Mouse (Mus musculus) testis, adult 2 months (tissue): ENCODE results near the gene Oxsm. TPM values are rescaled to one million over a fixed set of nuclear protein-coding genes. Genes with fewer than 3 reads are reported as not detected.

ENCODE experiments used
- H3K27ac ChIP-seq: fragments of 200-500 bp; 2 replicates; pipeline ENCODE4 v1.5.1; 2012; ENCODE audit warnings: low read depth, low read length; ENCODE audit not compliant: control insufficient read depth, insufficient read depth
- H3K27me3 ChIP-seq: fragments of 200-500 bp; 2 replicates; pipeline ENCODE4 v1.6.1; 2012; ENCODE audit warnings: mild to moderate bottlenecking, low read length, moderate library complexity; ENCODE audit not compliant: control insufficient read depth, insufficient read depth
- H3K36me3 ChIP-seq: fragments of 200-500 bp; 2 replicates; pipeline ENCODE4 v1.6.1; 2012; ENCODE audit warnings: mild to moderate bottlenecking, low read length; ENCODE audit not compliant: control insufficient read depth, insufficient read depth
- H3K4me1 ChIP-seq: fragments of 200-500 bp; 2 replicates; pipeline ENCODE4 v1.6.1; 2012; ENCODE audit warnings: low read length; ENCODE audit not compliant: control insufficient read depth, insufficient read depth
- H3K4me3 ChIP-seq: fragments of 200-500 bp; 2 replicates; pipeline ENCODE4 v1.5.1; 2012; ENCODE audit warnings: low read depth, mild to moderate bottlenecking, low read length, moderate library complexity, mixed read lengths; ENCODE audit not compliant: control insufficient read depth
- CTCF ChIP-seq: fragments of 200-500 bp; IDR thresholded peaks from 2 replicates; pipeline ENCODE4 v1.5.1; 2012; ENCODE audit warnings: low read depth, mild to moderate bottlenecking, inconsistent platforms, low read length, moderate library complexity; ENCODE audit not compliant: control insufficient read depth, insufficient read depth, insufficient replicate concordance
- POLR2A ChIP-seq: fragments of 200-500 bp; IDR thresholded peaks from 2 replicates; pipeline ENCODE4 v1.6.1; 2012; ENCODE audit warnings: low read depth, mild to moderate bottlenecking, inconsistent platforms, low read length, moderate library complexity; ENCODE audit not compliant: control insufficient read depth
- polyA plus RNA-seq: library from polyadenylated mRNA; depleted of rRNA; stranded (reverse); fragments of >200 nt; gene quantifications from 2 replicates; pipeline ENCODE4 v1.2.3, GENCODE M21; 2012

Oxsm gene
- polyA plus RNA-seq, 1 experiment, result 18.9 TPM

GRCm38 (mm10) chr14:16236466-16236865, 13.1 kb downstream of the Oxsm start:
- no peaks in the 10 kb centered on the region for H3K4me1 ChIP-seq
- no peak overlapping the region for H3K27ac ChIP-seq
- H3K27me3 ChIP-seq, result no peaks in the 10 kb centered on the region
- no peak for TF ChIP-seq POLR2A
- TF ChIP-seq CTCF, result no peak
- no peak overlapping the region for H3K4me3 ChIP-seq
- H3K36me3 ChIP-seq, result no peaks in the 10 kb centered on the region

DNA sequence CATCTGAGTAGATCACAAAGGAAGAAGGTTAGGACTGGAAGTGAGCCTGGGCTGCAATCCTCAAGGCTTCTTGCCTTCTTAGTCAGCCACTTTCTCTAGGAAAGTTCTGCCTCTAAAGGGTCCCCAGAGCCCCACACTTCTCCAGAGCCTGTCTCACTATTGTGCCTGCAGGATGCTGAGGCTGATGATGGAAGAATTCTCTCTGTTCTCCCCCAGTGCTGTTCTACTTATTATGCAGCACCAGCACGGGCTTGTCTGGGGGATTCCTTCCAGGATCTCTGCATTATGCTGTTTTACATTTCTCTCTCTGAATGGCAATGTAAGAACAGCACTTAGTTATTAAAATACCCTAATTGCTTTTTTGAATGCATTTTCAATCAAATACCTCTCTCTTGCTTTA, 16.1 kb downstream of the Oxsm start:
- TF ChIP-seq POLR2A, result no peak
- no peak for TF ChIP-seq CTCF
- Histone ChIP-seq H3K27me3 (no peaks in the 10 kb centered on the region), H3K27ac (no peak overlapping the region), H3K4me3 (no peak overlapping the region), H3K36me3 (no peaks in the 10 kb centered on the region), H3K4me1 (no peaks in the 10 kb centered on the region)

DNA sequence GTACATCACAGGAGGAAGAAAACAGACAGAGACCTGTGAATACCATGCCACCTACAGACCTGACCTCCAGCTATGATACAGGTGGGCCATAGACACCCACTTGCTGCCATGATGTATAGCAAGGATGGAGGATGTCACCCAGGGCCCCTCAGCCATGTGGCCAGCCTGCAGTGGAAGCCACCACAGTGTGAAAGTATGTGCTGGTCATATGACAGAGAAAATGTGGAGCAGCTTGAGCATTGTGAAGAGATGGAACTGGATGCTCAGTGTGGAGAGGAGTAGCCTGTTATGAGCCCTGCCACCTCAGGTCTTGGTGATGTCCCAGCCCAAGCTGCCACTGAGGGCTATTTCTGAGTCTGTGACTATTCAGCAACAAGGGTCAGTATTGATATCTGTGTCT, 19.0 kb downstream of the Oxsm start:
- no peak overlapping the region for H3K4me3 ChIP-seq
- no peak overlapping the region for H3K27ac ChIP-seq
- no peaks in the 10 kb centered on the region for H3K36me3 ChIP-seq
- no peaks in the 10 kb centered on the region for H3K4me1 ChIP-seq
- no peaks in the 10 kb centered on the region for H3K27me3 ChIP-seq
- no peak for TF ChIP-seq POLR2A
- TF ChIP-seq CTCF, result no peak

DNA sequence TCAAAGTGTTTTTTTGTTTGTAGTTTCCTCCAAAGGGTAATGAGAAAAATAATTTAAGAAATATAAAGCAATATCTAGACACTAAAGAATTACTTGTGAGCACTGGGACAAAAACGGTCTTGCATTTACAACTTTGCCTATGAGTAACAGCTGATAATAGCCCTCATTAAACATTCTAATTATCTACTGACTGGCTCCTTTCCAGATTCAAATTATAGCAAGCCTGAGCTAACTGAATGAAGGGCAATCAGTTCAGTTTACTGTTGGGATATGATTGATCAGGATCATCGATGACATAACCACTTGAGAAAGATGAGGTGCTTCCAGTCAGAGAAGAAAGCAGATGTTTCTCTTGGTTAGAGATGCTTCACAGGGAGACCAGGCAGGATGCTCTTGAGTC, 20.2 kb downstream of the Oxsm start:
- no peaks in the 10 kb centered on the region for H3K36me3 ChIP-seq
- H3K4me1 ChIP-seq, result no peaks in the 10 kb centered on the region
- no peak overlapping the region for H3K27ac ChIP-seq
- TF ChIP-seq POLR2A (no peak), CTCF (no peak)
- H3K4me3 ChIP-seq, result no peak overlapping the region
- no peaks in the 10 kb centered on the region for H3K27me3 ChIP-seq

- TF ChIP-seq CTCF (no peak), POLR2A (no peak)
- H3K27me3 ChIP-seq, result no peaks in the 10 kb centered on the region
- H3K27ac ChIP-seq, result no peak overlapping the region
- no peaks in the 10 kb centered on the region for H3K36me3 ChIP-seq
- no peak overlapping the region for H3K4me3 ChIP-seq
- H3K4me1 ChIP-seq, result no peaks in the 10 kb centered on the region
Measured at GRCm38 (mm10) chr14:16219015-16219414, 30.6 kb downstream of the Oxsm start.

DNA sequence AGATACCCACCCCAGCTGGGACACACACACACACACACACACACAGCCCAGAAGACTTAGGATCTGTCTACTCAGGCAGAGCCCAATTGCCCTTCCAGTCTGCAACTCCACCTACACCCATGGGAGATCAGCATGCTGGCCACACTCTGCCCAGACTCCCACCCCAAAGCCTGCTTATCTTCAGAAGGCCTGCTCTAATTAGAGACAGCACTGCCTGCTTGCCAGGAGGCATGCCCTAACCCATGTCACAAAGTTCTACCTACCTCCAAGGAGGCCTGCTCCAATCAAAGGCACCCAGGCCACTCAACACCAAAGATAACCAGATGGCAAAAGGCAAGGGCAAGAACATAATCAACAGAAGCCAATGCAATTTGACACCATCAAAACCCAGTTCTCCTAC, 41.9 kb downstream of the Oxsm start:
- H3K36me3 ChIP-seq, result no peaks in the 10 kb centered on the region
- no peak overlapping the region for H3K27ac ChIP-seq
- no peak overlapping the region for H3K4me3 ChIP-seq
- no peaks in the 10 kb centered on the region for H3K27me3 ChIP-seq
- H3K4me1 ChIP-seq, result no peaks in the 10 kb centered on the region
- no peak for TF ChIP-seq CTCF
- no peak for TF ChIP-seq POLR2A

DNA sequence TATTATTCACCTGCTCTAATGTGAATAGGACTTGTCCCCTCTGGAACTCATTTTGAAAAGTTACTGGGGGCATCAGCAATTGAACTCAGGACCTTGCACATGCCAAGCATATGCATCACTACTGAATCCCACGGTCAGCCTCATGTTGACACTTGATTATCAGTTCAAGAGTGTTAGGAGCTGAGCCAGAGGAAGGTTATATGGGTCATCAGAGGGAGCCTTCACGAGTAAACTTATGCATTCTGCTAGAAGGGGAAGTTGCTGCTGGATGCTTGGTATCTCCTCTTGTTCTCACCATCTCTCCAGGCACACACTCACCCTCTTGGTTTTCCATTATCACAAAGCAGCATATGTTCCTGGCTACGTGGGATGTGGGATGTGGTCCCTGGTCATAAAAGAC, 47.9 kb downstream of the Oxsm start:
- Histone ChIP-seq H3K4me1 (no peaks in the 10 kb centered on the region), H3K27me3 (no peaks in the 10 kb centered on the region), H3K4me3 (no peak overlapping the region), H3K27ac (no peak overlapping the region), H3K36me3 (no peaks in the 10 kb centered on the region)
- TF ChIP-seq POLR2A, result no peak
- no peak for TF ChIP-seq CTCF
